Mouse (Mus musculus) liver, embryonic 11.5 days (tissue): Measurements from ENCODE around the gene Bcar3. TPM values are rescaled to one million over a fixed set of nuclear protein-coding genes. Genes with fewer than 3 reads are reported as not detected.
A peak's percentile ranks its signal among the peaks of the same experiment; 100 is the strongest.

Source experiments
- ATAC-seq: fragments of 200-750 bp; cut with Nextera tagmentation; replicated peaks from 2 replicates; pipeline ENCODE4 v1.8.0; 2017; ENCODE audit warnings: moderate number of reproducible peaks, mild to moderate bottlenecking, moderate TSS enrichment, moderate library complexity; ENCODE audit not compliant: low FRiP score
- DNase-seq: peaks from one replicate; pipeline ENCODE4 v3.0.0-alpha.2; 2017; ENCODE audit warnings: low spot score
- H3K27ac ChIP-seq: fragments of 300-500 bp; sonication (generic); 2 replicates; pipeline ENCODE4 v1.5.1; 2014; ENCODE audit warnings: mild to moderate bottlenecking, low read depth, low read length, control low read depth
- H3K27me3 ChIP-seq: fragments of 300-500 bp; sonication (generic); replicated peaks from 2 replicates; pipeline ENCODE4 v1.6.1; 2014; ENCODE audit warnings: low read length, mixed read lengths; ENCODE audit not compliant: control insufficient read depth, insufficient read depth
- H3K36me3 ChIP-seq: fragments of 300-500 bp; sonication (generic); 2 replicates; pipeline ENCODE4 v1.6.1; 2014; ENCODE audit warnings: mild to moderate bottlenecking, low read length, moderate library complexity, mixed read lengths; ENCODE audit not compliant: control insufficient read depth, insufficient read depth
- H3K4me1 ChIP-seq: fragments of 300-500 bp; sonication (generic); replicated peaks from 2 replicates; pipeline ENCODE4 v1.6.1; 2014; ENCODE audit warnings: low read length, mixed read lengths; ENCODE audit not compliant: control insufficient read depth, insufficient read depth
- H3K4me2 ChIP-seq: fragments of 300-500 bp; sonication (generic); 2 replicates; pipeline ENCODE4 v1.6.1; 2014; ENCODE audit warnings: mild to moderate bottlenecking, control low read depth, moderate library complexity
- H3K4me3 ChIP-seq: fragments of 300-500 bp; sonication (generic); 2 replicates; pipeline ENCODE4 v1.5.1; 2014; ENCODE audit warnings: low read depth, low read length, control low read depth
- H3K9ac ChIP-seq: fragments of 300-500 bp; sonication (generic); 2 replicates; pipeline ENCODE4 v1.6.1; 2014; ENCODE audit warnings: low read depth, low read length, control low read depth
- H3K9me3 ChIP-seq: fragments of 300-500 bp; sonication (generic); 2 replicates; pipeline ENCODE4 v1.6.1; 2016; ENCODE audit warnings: low read length, inconsistent platforms, mixed read lengths; ENCODE audit not compliant: control insufficient read depth
- WGBS: fragments of 180-500 bp; shearing (Covaris S2); extraction: QIAGEN DNeasy Blood & Tissue Kit; methylation state at CpG from one replicate; pipeline ENCODE4 v1.1.7; 2014; 5-methylcytosine and 5-hydroxymethylcytosine counted together
- polyA plus RNA-seq: library from polyadenylated mRNA; unstranded; fragments of >200 nt; fragmentation: Nextera tagmentation; extraction: Ambion mirVana; gene quantifications from 2 replicates; pipeline ENCODE4 v1.2.1, GENCODE M21; 2014

Bcar3 gene
- polyA plus RNA-seq, 1 experiment from 2014 or later = 10.1 TPM

DNA sequence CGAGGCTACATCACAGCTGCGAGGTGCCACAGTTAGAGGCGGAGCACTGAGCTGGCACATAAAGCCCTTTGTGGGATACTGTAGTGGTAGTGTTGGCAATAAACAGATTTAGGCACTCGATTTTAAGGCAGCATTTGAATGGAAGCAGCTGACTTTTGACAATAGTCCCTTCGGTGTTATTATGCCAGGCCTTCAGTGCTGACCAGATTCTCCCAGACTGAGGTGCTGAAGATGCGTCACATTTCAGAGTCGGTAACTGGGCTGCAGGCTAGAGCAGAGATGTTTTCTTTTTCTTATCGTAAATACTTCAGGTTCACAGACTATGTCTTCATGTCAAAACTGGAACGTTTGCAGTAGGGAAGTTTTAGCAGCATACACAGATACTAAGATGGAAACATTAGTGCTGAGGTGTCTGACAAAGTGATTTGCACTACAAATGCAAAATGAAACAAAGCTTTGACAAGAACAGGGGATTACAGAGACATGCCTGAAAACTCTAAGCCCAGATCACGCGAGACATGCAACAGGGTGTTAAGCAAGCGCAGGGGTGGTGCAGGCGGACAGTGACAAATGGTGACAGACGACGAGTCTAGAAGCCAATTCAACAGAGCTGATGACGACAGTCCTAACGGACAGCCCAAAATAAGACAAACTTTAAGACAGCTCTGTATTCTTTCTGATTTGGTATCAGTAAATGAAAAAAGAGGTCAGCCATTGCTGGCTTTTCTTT is 246.2 kb downstream of the Bcar3 start:
- no peak overlapping the region for H3K9ac ChIP-seq
- ATAC-seq = no peak
- H3K27me3 ChIP-seq = no peaks in the 10 kb centered on the region
- no peaks in the 10 kb centered on the region for H3K9me3 ChIP-seq
- DNase-seq = no peak
- peaks cover 2% of the 10 kb centered on the region; the same call in 1 of the 2 replicates for H3K36me3 ChIP-seq
- H3K4me1 ChIP-seq = no peaks in the 10 kb centered on the region
- no peak overlapping the region for H3K27ac ChIP-seq
- no peak overlapping the region for H3K4me2 ChIP-seq
- 83% methylated on average over 17 of the region's 17 CpGs for WGBS
- H3K4me3 ChIP-seq = no peak overlapping the region

- Histone ChIP-seq H3K27ac (no peak overlapping the region), H3K36me3 (peaks cover 4% of the 10 kb centered on the region; the same call in 1 of the 2 replicates), H3K9me3 (no peaks in the 10 kb centered on the region), H3K27me3 (no peaks in the 10 kb centered on the region), H3K4me1 (no peaks in the 10 kb centered on the region), H3K4me3 (no peak overlapping the region), H3K9ac (no peak overlapping the region), H3K4me2 (no peak overlapping the region)
- no peak for ATAC-seq
- DNase-seq = no peak
- 91% methylated on average over 4 of the region's 4 CpGs for WGBS
Measured at GRCm38 (mm10) chr3:122540918-122541317, 247.0 kb downstream of the Bcar3 start.

GRCm38 (mm10) chr3:122545346-122545745 is 251.4 kb downstream of the Bcar3 start:
- WGBS = 81% methylated on average over 2 of the region's 2 CpGs
- Histone ChIP-seq H3K4me1 (no peaks in the 10 kb centered on the region; the same call in 1 of the 2 replicates), H3K9me3 (no peaks in the 10 kb centered on the region)

DNA sequence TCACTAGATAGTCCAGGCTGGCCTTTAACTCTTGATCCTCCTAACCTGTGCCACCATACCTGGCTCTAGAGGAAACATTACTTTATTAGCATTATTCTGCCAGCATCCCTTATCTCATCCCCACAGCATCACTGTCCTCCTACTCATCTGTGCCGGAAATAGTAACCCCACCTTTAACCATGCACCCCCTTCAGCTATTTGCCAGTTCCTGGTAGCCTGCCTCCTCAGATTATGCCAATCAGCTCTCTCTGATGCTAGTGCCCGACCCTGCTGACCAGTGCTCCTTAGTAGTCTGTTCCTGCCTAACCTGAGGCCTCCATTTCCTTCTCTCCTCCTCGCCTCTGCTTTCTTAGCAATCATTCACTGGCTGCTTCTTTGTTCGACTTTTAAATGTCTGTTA is 253.5 kb downstream of the Bcar3 start:
- no peak overlapping the region for H3K27ac ChIP-seq
- H3K4me2 ChIP-seq = no peak overlapping the region
- WGBS = 53% methylated on average over 4 of the region's 4 CpGs
- peak; percentile 49 for ATAC-seq
- H3K9ac ChIP-seq = no peak overlapping the region
- no peaks in the 10 kb centered on the region; the same call in 1 of the 2 replicates for H3K4me1 ChIP-seq
- H3K9me3 ChIP-seq = no peaks in the 10 kb centered on the region
- H3K36me3 ChIP-seq = peaks cover 9% of the 10 kb centered on the region; the same call in 1 of the 2 replicates
- DNase-seq = no peak
- H3K27me3 ChIP-seq = no peaks in the 10 kb centered on the region
- no peak overlapping the region for H3K4me3 ChIP-seq

More at GRCm38 (mm10) chr3:122545346-122545745, 251.4 kb downstream of the Bcar3 start:
- Histone ChIP-seq H3K36me3 (peaks cover 9% of the 10 kb centered on the region; the same call in 1 of the 2 replicates), H3K27me3 (no peaks in the 10 kb centered on the region), H3K4me2 (no peak overlapping the region), H3K27ac (no peak overlapping the region), H3K9ac (no peak overlapping the region), H3K4me3 (no peak overlapping the region)
- ATAC-seq (no peak), DNase-seq (no peak)

DNA sequence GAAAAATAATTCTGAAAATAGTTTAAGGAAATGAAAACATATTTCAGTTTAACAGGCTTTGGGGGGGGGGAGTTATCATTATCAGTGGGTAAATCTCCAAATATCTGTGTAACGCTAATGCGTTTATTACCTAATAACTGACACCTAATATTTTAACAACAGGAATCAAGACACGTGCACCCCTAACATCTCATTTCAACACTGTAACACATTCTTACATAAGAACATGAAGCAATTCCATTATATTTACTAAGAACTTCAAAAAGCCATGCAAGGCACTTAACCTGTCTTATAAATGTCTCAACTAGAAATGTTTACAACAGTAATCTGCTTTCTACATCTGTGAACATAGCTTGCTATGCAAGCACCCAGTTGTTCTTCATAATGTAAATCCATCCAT is 257.2 kb downstream of the Bcar3 start:
- no peak overlapping the region for H3K9ac ChIP-seq
- 98% methylated on average over 3 of the region's 3 CpGs for WGBS
- no peak for ATAC-seq

DNA sequence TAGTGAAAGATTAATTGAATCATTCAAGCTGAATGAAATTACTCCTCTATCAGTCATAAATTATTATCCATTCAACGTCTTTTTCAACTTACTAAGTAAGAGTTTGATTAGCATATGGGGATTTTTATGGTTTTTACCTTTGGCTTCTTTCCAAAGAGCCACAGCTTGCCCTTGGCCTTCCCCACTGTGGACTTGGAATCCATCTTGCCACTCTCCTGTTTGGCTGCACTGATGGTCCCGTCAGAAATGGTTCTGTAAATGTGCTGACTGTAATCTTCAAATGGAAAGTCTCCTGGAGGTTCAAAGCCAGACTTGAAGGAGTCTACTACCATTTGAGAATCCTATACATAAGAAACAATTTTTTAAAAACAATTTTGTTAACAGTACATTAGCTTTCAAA is 263.8 kb downstream of the Bcar3 start:
- no peak overlapping the region for H3K27ac ChIP-seq
- no peaks in the 10 kb centered on the region for H3K27me3 ChIP-seq
- H3K4me2 ChIP-seq = no peak overlapping the region
- no peaks in the 10 kb centered on the region for H3K36me3 ChIP-seq
- no peaks in the 10 kb centered on the region for H3K4me1 ChIP-seq
- H3K9me3 ChIP-seq = no peaks in the 10 kb centered on the region
- ATAC-seq (no peak), DNase-seq (no peak)
- no peak overlapping the region for H3K4me3 ChIP-seq
- H3K9ac ChIP-seq = no peak overlapping the region
- WGBS = 66% methylated on average over 2 of the region's 2 CpGs

More for the DNA sequence above, 257.2 kb downstream of the Bcar3 start:
- no peaks in the 10 kb centered on the region; the same call in 1 of the 2 replicates for H3K4me1 ChIP-seq
- H3K36me3 ChIP-seq = peaks cover 5% of the 10 kb centered on the region; the same call in 1 of the 2 replicates
- no peak overlapping the region for H3K4me3 ChIP-seq
- no peak overlapping the region for H3K27ac ChIP-seq
- no peaks in the 10 kb centered on the region for H3K9me3 ChIP-seq
- H3K4me2 ChIP-seq = no peak overlapping the region
- no peaks in the 10 kb centered on the region for H3K27me3 ChIP-seq
- no peak for DNase-seq

DNA sequence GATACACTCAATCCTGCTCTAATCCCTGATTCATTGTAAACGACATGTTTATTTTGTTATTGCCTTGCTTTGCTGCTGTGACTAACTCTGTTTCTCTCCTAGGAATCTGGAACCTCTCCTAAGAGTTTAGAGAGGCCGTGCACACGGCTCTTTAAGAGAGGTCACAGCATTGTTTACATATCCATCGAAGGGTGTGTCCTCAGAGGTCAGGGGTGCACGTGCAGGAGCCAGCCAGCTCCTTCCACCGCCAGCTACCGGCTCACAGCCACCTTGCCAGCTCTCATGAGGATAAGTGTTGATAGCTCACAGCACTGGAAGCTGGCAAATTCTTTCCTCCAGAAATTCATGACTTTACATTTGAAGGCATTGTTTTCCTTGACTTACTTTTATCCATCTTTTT is 271.3 kb downstream of the Bcar3 start:
- Histone ChIP-seq H3K4me2 (no peak overlapping the region), H3K4me3 (no peak overlapping the region), H3K9ac (no peak overlapping the region), H3K9me3 (no peaks in the 10 kb centered on the region), H3K36me3 (no peaks in the 10 kb centered on the region), H3K4me1 (no peaks in the 10 kb centered on the region; the same call in 1 of the 2 replicates), H3K27ac (no peak overlapping the region), H3K27me3 (no peaks in the 10 kb centered on the region)
- no peak for DNase-seq
- no peak for ATAC-seq
- WGBS = 38% methylated on average over 7 of the region's 7 CpGs

DNA sequence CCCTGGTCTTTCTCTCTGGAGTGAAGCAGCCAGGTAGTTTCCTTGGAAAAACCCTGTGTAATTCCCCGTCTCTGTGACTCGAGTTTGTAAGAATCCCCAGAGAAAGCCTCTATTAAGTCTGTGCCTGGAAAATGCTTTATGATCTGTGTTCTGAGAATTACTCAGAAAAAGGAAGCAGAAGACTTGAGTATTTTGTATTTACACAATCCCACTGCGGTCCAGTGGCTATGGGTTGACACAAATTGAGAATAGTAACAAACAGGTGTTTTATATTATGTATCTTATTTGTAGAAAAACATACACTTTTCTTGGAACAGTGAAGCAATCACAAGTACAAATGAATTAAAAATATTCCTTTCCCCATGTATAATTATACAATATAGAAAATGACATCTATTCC is 272.2 kb downstream of the Bcar3 start:
- H3K9ac ChIP-seq = no peak overlapping the region
- no peak overlapping the region for H3K27ac ChIP-seq
- no peak for ATAC-seq
- H3K9me3 ChIP-seq = no peaks in the 10 kb centered on the region
- H3K27me3 ChIP-seq = no peaks in the 10 kb centered on the region
- DNase-seq = no peak
- no peak overlapping the region for H3K4me2 ChIP-seq
- no peaks in the 10 kb centered on the region; the same call in 1 of the 2 replicates for H3K4me1 ChIP-seq
- 79% methylated on average over 3 of the region's 3 CpGs for WGBS
- H3K4me3 ChIP-seq = no peak overlapping the region
- no peaks in the 10 kb centered on the region for H3K36me3 ChIP-seq

DNA sequence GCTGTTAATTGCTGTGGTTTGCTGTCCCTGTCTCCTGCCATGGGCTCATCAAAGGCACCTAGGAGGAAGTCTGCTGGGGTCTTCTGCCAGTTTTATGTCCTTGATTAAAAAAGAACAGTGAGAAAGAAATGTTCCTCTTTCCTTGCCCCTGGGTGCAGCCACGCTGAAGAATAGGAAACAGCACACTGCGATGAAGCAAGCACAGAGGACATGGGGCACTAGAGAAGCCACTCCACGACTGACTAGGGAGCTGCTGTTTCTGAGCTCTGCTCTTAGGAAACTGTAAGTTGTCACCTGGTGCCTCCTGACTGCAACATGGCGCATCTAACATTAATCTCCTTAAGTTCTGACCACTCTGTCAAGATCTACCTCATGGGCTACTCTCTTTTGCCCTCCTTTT is 272.6 kb downstream of the Bcar3 start:
- no peak overlapping the region for H3K4me2 ChIP-seq
- H3K9me3 ChIP-seq = no peaks in the 10 kb centered on the region
- no peak overlapping the region for H3K9ac ChIP-seq
- H3K4me1 ChIP-seq = no peaks in the 10 kb centered on the region; the same call in 1 of the 2 replicates
- DNase-seq (no peak), ATAC-seq (no peak)
- 45% methylated on average over 4 of the region's 4 CpGs for WGBS
- H3K4me3 ChIP-seq = no peak overlapping the region
- H3K27me3 ChIP-seq = no peaks in the 10 kb centered on the region
- no peak overlapping the region for H3K27ac ChIP-seq
- no peaks in the 10 kb centered on the region for H3K36me3 ChIP-seq
